Mouse (Mus musculus): Measurements from ENCODE around the gene Rnf4.

DNA sequence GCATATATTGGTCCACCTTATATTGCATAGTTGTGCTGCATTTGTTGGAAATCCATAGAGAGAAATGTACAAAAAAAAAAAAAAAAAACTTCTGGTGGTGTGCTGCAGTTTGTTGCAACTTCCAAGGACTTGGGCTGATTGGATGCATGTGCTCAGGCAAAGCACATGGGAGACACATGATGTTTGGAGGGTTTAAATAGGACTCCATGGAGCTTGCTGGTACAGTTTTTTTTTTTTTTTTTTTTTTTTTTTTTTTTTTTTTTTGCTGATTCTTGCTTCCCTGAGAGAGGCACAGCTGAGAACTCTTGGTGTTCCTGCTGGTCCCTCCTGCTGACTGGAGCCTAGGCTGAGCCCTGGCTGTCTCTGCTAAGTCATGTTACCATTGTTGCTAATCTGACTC is 27.0 kb downstream of the Rnf4 start:
- TF ChIP-seq CTCF (IDR thresholded peaks at IDR 0.05; ENCODE audit: extremely low read depth, insufficient read depth, low read length) (no peak), POLR2A (IDR thresholded peaks at IDR 0.05; ENCODE audit: extremely low read depth, insufficient read depth, low read length) (no peak)

Measured in cortical plate, adult 2 months (tissue).